Mouse (Mus musculus) cerebellum, adult (tissue): ENCODE data around the gene Olfr869.

Experiments used
- ATAC-seq: cut with Nextera tagmentation; 2 replicates; pipeline ENCODE4 v1.9.2; 2017; ENCODE audit warnings: mild to moderate bottlenecking, moderate library complexity, mixed read lengths; ENCODE audit not compliant: insufficient number of reproducible peaks, low FRiP score, low TSS enrichment

The Olfr869 gene

GRCm38 (mm10) chr9:20128709-20129108 lies at the start of gene Olfr869:
TSS of gene Olfr869 (plus strand) at chr9:20129009.
- ATAC-seq: no peak

DNA sequence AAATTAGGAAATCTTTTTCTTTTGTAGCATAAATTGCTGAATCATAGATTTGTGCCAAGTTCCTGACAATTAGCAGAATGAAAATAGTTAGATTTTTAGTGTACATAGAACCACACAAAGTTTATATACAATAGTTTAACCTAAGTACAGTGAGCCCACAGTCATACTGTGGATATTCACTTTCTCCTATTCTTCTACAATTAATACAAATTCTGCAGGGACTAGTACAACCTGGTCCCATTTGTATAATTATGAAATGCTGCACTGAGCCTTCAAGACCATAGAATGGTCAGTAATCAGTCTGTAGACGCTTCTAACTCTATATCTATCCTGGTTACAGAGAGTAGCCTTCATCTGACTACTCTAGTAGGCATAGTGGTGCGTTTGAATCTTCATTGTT lies 30.5 kb upstream of the Olfr869 start, which contains the start of gene Olfr868:
TSS of gene Olfr868 (plus strand) at position 301 of the 400 bp plus-strand sequence.
- no peak for ATAC-seq

DNA sequence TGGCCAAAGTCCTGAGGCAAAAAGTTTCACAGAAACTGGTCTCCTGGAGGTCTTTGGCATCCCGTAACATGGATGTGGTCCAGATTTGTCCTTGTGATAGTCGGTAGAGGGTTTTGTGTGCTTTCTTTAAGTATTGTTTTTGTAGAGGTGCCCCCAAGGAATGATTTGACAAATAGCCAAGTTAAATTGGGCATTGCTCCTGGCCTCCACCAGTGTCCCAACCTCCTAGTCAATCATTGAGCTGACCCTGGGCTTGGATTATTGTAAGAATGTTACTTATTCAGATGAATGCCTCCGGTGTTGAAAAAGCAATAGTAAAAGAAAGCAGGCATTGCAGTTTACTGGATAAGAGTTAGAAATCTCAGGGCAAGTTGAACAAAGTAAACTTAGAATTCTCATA lies 20.9 kb downstream of the Olfr869 start:
- no peak for ATAC-seq

- no peak for ATAC-seq
Measured at GRCm38 (mm10) chr9:20173957-20174356, 45.1 kb downstream of the Olfr869 start, which contains the start of gene Olfr870. TSS of gene Olfr870 (minus strand) at chr9:20174057.

- ATAC-seq: no peak
Measured at GRCm38 (mm10) chr9:20179463-20179862, 50.7 kb downstream of the Olfr869 start.
